Mouse (Mus musculus) MN1 (cell line): ENCODE measurements around the gene Mid1.
A peak's percentile ranks its signal among the peaks of the same experiment; 100 is the strongest.

Source experiments
- DNase-seq: peaks from one replicate; pipeline ENCODE4 v3.0.0-alpha.2; 2016; ENCODE audit warnings: low spot score

The Mid1 gene

GRCm38 (mm10) chrX:169685131-169685530 is at the start of gene Mid1:
TSS of gene Mid1 (plus strand) at chrX:169685199.
- no peak for DNase-seq

GRCm38 (mm10) chrX:169673056-169673455 is 11.9 kb upstream of the Mid1 start:
- no peak for DNase-seq

- no peak for DNase-seq
These were observed 8.7 kb upstream of the Mid1 start for GRCm38 (mm10) chrX:169676313-169676712.

- no peak for DNase-seq
These were observed 732 bp downstream of the Mid1 start for GRCm38 (mm10) chrX:169685731-169686130.

- no peak for DNase-seq
These were observed 6.2 kb downstream of the Mid1 start for GRCm38 (mm10) chrX:169691217-169691616.

- DNase-seq: no peak
These were observed 6.7 kb downstream of the Mid1 start for GRCm38 (mm10) chrX:169691675-169692074.

- DNase-seq: no peak
These were observed 7.4 kb downstream of the Mid1 start for GRCm38 (mm10) chrX:169692225-169692909.

- no peak for DNase-seq
These were observed 19.1 kb downstream of the Mid1 start for GRCm38 (mm10) chrX:169704016-169704602.

- no peak for DNase-seq
These were observed 38.5 kb downstream of the Mid1 start for GRCm38 (mm10) chrX:169723511-169723910.

- no peak for DNase-seq
These were observed 50.5 kb downstream of the Mid1 start for GRCm38 (mm10) chrX:169735387-169735969.

GRCm38 (mm10) chrX:169758001-169758400 is 73.0 kb downstream of the Mid1 start:
- DNase-seq: no peak

- no peak for DNase-seq
These were observed 94.5 kb downstream of the Mid1 start, which contains the start of gene 4933400A11Rik for GRCm38 (mm10) chrX:169779535-169779934. TSS of gene 4933400A11Rik (minus strand) at chrX:169779635.

GRCm38 (mm10) chrX:169789702-169790101 is 104.7 kb downstream of the Mid1 start:
- no peak for DNase-seq

GRCm38 (mm10) chrX:169792879-169793278 is 107.9 kb downstream of the Mid1 start:
- no peak for DNase-seq

- DNase-seq: no peak
These were observed 109.4 kb downstream of the Mid1 start for GRCm38 (mm10) chrX:169794421-169794820.

- DNase-seq: no peak
These were observed 109.9 kb downstream of the Mid1 start for GRCm38 (mm10) chrX:169794831-169795311.

GRCm38 (mm10) chrX:169797148-169797547 is 112.1 kb downstream of the Mid1 start:
- DNase-seq: no peak

GRCm38 (mm10) chrX:169798987-169799680 is 114.1 kb downstream of the Mid1 start:
- DNase-seq: peak; percentile 10

GRCm38 (mm10) chrX:169800238-169800637 is 115.2 kb downstream of the Mid1 start:
- DNase-seq: no peak

GRCm38 (mm10) chrX:169805791-169806190 is 120.8 kb downstream of the Mid1 start:
- DNase-seq: no peak

GRCm38 (mm10) chrX:169807744-169808143 is 122.7 kb downstream of the Mid1 start:
- DNase-seq: no peak

- DNase-seq: no peak
These were observed 126.3 kb downstream of the Mid1 start for GRCm38 (mm10) chrX:169811318-169811717.

- no peak for DNase-seq
These were observed 126.8 kb downstream of the Mid1 start for GRCm38 (mm10) chrX:169811783-169812182.
